Mouse (Mus musculus) CD8-positive naive resting alpha-beta T cell, adult 2 months (primary cell): ENCODE measurements at regions not wholly inside any gene's neighbourhood (a gene's known extent, or its start where the extent isn't known, plus 50 kb on each side); places are given as distances from the start of the nearest gene placed in this dataset.

Experiments used
- DNase-seq, 2 experiments: peaks; one replicate each; pipeline ENCODE4 v3.0.0; 2022; ENCODE audit warnings: low read depth in 2 of 2, low spot score in 2 of 2

GRCm38 (mm10) chr12:99643016-99643415 lies 79.6 kb upstream of the Foxn3 start:
- no peak for DNase-seq

DNA sequence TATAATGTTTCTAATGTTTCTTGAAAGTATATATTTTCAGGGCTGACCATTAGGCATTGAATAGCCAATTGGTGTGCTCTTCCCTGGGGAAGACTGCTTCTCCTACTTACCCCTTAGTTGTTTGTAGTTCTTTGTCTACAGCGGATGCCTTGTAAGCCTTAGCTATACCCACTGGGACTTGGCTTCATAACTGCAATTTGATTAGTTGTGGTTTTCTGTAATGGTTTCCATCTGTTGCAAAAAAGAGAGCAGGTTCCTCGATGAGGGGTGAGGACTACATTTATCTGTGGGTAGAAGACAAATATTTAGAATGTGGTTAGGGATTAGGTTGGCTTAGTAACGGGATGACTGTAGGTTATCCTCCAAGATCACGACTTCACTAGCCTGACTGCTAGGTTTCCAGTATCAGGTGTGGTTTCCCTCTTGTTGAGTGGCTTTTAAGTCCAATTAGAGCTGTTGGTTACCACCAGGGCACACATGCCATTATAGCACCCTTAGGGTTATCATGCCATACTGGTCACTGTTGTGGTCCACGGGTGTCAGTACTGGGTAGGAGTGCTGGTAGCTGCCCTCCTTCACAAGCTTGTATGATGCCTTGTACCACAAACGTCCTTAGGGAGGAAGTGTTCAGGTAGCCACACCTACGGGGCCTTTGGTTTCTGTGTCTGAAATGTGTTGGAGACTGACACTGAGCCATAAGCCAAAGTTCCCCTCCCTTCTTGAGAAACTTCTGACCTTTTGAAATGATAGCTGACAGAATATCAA lies 78.9 kb upstream of the Foxn3 start:
- no peak for DNase-seq

GRCm38 (mm10) chr12:99641278-99641677 lies 77.9 kb upstream of the Foxn3 start:
- peak; percentile 70 to 71 for DNase-seq

- DNase-seq: peak; percentile 63 to 74
Observed at GRCm38 (mm10) chr12:99640214-99641151, 77.1 kb upstream of the Foxn3 start.

DNA sequence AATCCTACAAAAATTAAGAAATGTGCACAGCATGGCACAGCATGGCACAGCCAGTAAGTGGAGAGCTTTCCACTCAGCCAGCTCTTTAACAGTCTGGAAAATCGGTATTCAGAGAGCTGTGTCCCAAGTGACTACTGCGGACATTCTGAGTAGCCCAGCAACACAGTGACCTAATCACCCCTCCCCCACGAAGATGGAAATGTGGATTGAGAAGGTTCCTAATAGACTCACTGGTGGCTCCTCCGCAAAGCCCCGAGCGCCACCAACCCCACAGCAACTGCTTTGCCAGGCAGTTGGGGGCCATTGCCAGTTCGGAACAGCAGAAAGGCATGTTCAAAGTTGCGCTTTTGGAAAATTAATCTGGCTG lies 76.4 kb upstream of the Foxn3 start:
- DNase-seq: no peak

DNA sequence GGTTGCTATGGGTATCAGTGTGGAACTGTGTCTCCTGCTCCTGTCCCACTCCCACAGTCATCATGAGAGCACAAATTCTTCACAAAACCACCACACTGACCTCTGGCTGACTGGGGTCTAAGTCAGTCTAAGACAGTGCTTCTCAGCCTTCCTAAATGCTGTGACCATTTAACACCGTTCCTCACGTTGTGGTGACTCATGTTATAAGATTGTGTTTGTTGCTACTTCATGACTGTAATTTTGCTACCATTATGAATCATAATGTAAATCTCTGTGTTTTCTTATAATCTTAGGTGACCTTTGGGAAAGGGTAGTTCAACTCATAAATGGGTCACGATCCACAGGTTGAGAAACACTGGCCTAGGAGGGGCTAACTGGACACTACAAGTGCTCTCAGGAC lies 75.7 kb upstream of the Foxn3 start:
- no peak for DNase-seq

DNA sequence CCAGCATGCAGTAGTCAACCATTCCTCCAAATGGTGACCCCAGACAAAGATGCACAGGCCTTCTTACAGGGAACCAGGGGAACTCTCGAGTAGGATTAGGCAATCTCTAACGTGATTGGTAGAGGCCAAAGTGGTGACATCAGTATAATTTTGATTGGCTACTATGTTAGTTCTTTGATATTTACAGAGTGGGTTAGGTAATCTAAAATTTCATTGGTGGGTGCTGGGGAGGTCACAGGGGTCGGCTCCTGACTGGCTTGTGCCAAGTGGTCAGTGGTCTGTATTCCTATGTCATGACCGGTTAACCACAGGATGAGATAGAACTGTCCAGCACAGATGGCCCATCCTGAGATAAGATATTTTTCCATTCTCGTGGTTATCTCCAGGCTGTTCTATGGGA lies 74.6 kb upstream of the Foxn3 start:
- DNase-seq: no peak

- DNase-seq: no peak
Observed at GRCm38 (mm10) chr12:99636234-99636633, 72.9 kb upstream of the Foxn3 start.

DNA sequence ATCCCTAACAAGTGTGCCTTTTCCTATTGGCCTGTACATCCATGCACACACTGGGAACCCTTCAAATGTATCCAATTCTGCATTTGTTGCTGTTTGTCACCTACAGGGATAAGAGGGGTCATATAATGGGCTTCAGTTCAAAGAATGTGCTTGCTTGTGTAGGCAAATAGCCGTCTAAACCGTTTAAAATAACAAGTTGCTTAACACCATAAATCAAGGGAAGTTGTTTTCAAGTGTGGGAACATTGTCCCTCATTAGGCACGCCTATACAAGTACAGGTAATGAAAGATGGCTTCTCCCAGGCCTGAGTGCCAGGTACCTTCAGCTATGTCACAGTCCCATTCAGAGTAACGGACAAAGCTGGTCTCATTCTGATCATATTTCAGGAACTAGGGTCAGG lies 72.0 kb upstream of the Foxn3 start:
- DNase-seq: no peak

DNA sequence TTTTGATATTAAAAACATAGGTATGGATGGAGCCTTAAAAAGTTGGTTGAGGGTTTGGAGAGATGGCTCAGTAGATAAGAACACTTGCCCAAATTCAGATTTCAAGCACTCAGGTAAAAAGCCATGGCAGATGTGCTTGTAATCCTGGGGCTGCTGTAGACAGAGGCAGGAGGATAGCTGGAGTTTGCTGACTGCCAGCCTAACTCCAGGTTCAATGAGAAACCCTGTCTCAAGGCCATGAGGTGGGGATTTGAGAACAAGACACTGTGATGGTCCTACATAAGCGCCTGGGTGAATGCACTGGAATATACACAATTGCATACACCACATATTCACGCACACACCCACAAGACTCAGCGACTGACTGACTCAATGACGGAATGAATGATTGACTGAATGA lies 71.3 kb upstream of the Foxn3 start:
- no peak for DNase-seq

- no peak for DNase-seq
Observed at GRCm38 (mm10) chr12:99633678-99634077, 70.3 kb upstream of the Foxn3 start.

DNA sequence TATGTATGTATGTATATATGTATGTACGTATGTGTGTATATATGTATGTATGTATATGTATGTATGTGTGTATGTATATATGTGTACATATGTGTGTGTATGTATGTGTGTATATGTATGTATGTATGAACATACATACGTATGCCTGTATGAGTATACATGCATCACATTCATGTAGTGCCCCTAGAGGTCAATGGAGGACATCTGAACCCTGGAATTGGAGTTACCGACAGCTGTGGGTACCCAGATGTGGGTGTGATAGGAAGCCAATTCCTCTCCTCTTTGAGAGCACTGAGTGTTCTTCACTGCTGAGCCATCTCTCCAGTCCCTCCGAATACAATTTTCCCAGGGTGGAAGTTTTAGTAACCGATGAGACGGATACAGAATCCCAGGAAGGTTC lies 69.6 kb upstream of the Foxn3 start:
- DNase-seq: no peak

DNA sequence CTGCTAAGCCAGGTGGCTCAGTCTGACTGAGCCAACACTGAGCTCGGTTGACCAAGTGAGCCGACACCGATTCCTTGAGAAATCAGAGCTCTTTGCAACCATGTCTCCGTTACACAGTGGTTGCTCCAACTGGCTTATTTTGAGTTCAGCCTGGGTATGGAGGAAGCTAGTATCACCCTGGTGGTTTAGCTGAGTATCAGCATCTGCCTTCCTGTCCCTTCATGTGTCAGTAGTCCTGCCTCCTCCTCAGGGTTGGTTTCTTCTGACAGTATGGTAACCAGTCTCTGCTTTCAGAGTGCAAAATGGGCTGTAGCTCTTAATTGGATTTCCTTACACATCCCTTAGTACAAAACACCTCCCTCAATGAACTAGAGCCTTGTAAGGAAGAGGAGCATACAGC lies 66.2 kb upstream of the Foxn3 start:
- no peak for DNase-seq

GRCm38 (mm10) chr12:99628421-99628820 lies 65.0 kb upstream of the Foxn3 start:
- no peak for DNase-seq

GRCm38 (mm10) chr12:99627898-99628231 lies 64.5 kb upstream of the Foxn3 start:
- DNase-seq: peak; percentile 82 to 86

DNA sequence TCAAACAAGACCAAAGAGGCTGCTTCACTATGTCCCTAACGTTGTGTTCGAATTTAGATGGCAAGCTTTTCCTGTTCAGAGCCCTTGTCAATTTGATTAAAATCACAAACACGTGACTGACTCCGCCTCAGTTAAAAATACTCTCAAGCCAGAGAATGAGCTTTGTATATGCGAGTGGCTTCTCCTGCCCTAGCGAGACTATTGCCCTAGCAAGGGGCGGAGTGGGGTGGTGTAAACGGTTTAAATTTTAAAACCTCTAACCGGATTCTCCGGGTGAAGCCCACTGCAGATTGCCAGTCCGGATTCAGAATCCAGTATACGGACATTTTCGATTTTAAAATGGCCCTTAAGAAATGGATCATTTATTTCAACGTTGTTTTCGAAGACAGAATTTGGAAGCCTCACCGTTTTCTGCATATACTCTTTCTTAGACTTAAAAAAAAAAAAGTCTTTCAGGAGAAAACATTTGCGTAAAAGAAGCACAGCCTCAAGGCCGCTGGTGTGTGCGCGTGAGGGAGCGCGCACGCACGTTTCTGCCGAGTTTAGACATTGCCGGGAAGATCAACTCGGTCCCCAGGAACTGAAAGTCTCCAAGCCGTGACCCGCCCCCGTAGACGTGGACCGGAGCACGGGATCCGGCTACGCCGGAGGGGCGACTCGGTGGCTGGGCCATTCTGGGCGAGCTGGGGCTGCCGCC lies 64.0 kb upstream of the Foxn3 start:
- DNase-seq: no peak

- no peak for DNase-seq
Observed at GRCm38 (mm10) chr12:99626147-99626546, 62.8 kb upstream of the Foxn3 start.

- DNase-seq: no peak
Observed at GRCm38 (mm10) chr12:99625094-99625493, 61.7 kb upstream of the Foxn3 start.

- DNase-seq: no peak
Observed at GRCm38 (mm10) chr12:99622238-99622637, 58.9 kb upstream of the Foxn3 start.

- no peak for DNase-seq
Observed at GRCm38 (mm10) chr12:99617241-99617804, 53.9 kb upstream of the Foxn3 start.

DNA sequence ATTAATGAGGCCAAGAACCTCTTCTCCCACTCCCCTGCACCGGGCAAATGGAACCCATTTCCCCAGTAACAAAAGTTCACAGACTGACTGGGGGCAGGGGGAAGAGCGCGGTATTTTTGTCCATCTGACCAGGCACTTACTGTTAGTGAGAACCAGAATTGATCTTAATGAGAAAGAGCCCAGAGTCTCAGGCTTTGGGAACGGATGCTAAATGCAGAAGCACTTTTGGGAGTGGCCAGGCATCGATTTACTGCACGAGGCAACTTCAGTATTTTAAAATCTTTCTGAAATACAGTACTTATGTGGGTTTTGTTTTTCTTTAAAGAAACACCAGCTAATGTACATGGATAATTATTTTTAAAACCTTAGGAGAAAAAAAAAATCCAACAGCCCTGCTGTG lies 51.0 kb upstream of the Foxn3 start:
- DNase-seq: no peak
